Comparison of ENCODE assay signal across 10 mouse cellular contexts in genomic region chr2:17538493-17538892, GRCm38 (mm10).
DNase-seq lines count a peak whose midpoint lies in the region; ATAC-seq lines count a peak whose summit lies in the region.
"Had no signal": no experiment of that assay in that cellular context is flagged by ENCODE, and none has a peak within 500 bp of the region (broad histone marks: within the 10 kb centered on the region; RNA-seq: fewer than 3 reads in every experiment).

No protein-coding gene starts in this region.

- peak; percentile 76; the same call in 1 of the 2 replicates for ATAC-seq in forebrain, embryonic 14.5 days
- no peak for ATAC-seq in forebrain, embryonic 11.5 days (replicated peaks; ENCODE audit: low FRiP score)
- ATAC-seq in intestine, embryonic 16.5 days, result no peak

- intact Hi-C loops in left cerebral cortex, postnatal 36 days (cut with DNase I), result no loop called here

- peak; percentile 72 for DNase-seq in forebrain, embryonic 14.5 days (ENCODE audit: low spot score)
- no peak for DNase-seq in forebrain, embryonic 11.5 days (ENCODE audit: low spot score)
- peak; percentile 88 for DNase-seq in cerebellum, adult 9-10 months
- DNase-seq in layer of hippocampus, adult 18-20 months (ENCODE audit: low spot score in 2 of 2), result peak; percentile 80 to 94
- DNase-seq in left cerebral cortex, postnatal 36 days (ENCODE audit: low spot score in 2 of 2), result peak; percentile 49 to 69
- DNase-seq in urinary bladder, adult 18-20 months (ENCODE audit: low spot score in 2 of 2), result no peak
- no peak for DNase-seq in kidney, postnatal 10 days
- DNase-seq: gastrocnemius, postnatal 10 days had no signal

- H3K4me1 ChIP-seq in forebrain, embryonic 14.5 days (ENCODE audit: control insufficient read depth, insufficient read depth, low read length), result no peaks in the 10 kb centered on the region
- no peaks in the 10 kb centered on the region; the same call in 1 of the 2 replicates for H3K4me1 ChIP-seq in forebrain, embryonic 11.5 days (replicated peaks; ENCODE audit: control insufficient read depth, insufficient read depth, low read length)
- no peaks in the 10 kb centered on the region for H3K4me1 ChIP-seq in intestine, embryonic 16.5 days (ENCODE audit: control insufficient read depth, insufficient read depth, low read length)
- H3K4me1 ChIP-seq: embryonic facial prominence, embryonic 13.5 days had no signal

- H3K9me3 ChIP-seq in forebrain, embryonic 14.5 days (replicated peaks; ENCODE audit: control insufficient read depth, low read length), result no peaks in the 10 kb centered on the region
- H3K9me3 ChIP-seq in forebrain, embryonic 11.5 days (ENCODE audit: control insufficient read depth, low read length), result no peaks in the 10 kb centered on the region
- no peaks in the 10 kb centered on the region for H3K9me3 ChIP-seq in intestine, embryonic 16.5 days (ENCODE audit: control insufficient read depth, low read length)
- H3K9me3 ChIP-seq: embryonic facial prominence, embryonic 13.5 days had no signal

- H3K4me2 ChIP-seq in forebrain, embryonic 14.5 days (ENCODE audit: low read length), result no peak overlapping the region
- no peak overlapping the region for H3K4me2 ChIP-seq in forebrain, embryonic 11.5 days (ENCODE audit: low read depth, low read length, severe bottlenecking)
- H3K4me2 ChIP-seq in intestine, embryonic 16.5 days (ENCODE audit: low read depth, low read length), result no peak overlapping the region
- H3K4me2 ChIP-seq: embryonic facial prominence, embryonic 13.5 days had no signal

- H3K4me3 ChIP-seq in forebrain, embryonic 14.5 days (ENCODE audit: low read depth, low read length), result no peak overlapping the region
- no peak overlapping the region for H3K4me3 ChIP-seq in forebrain, embryonic 11.5 days (ENCODE audit: low read depth, low read length)
- H3K4me3 ChIP-seq in intestine, embryonic 16.5 days (ENCODE audit: low read length), result no peak overlapping the region
- H3K4me3 ChIP-seq: embryonic facial prominence, embryonic 13.5 days had no signal

- no peak overlapping the region for H3K9ac ChIP-seq in forebrain, embryonic 14.5 days (ENCODE audit: low read length)
- H3K9ac ChIP-seq in forebrain, embryonic 11.5 days (ENCODE audit: low read length), result no peak overlapping the region
- no peak overlapping the region for H3K9ac ChIP-seq in intestine, embryonic 16.5 days (ENCODE audit: low read depth, low read length)
- H3K9ac ChIP-seq: embryonic facial prominence, embryonic 13.5 days had no signal

- no peaks in the 10 kb centered on the region for H3K36me3 ChIP-seq in forebrain, embryonic 14.5 days (ENCODE audit: control insufficient read depth, insufficient read depth, low read length)
- no peaks in the 10 kb centered on the region for H3K36me3 ChIP-seq in forebrain, embryonic 11.5 days (ENCODE audit: control insufficient read depth, insufficient read depth, low read length)
- no peaks in the 10 kb centered on the region for H3K36me3 ChIP-seq in intestine, embryonic 16.5 days (ENCODE audit: control insufficient read depth, insufficient read depth, low read length)
- H3K36me3 ChIP-seq: embryonic facial prominence, embryonic 13.5 days had no signal

- H3K27ac ChIP-seq in forebrain, embryonic 14.5 days (ENCODE audit: low read depth, low read length), result no peak overlapping the region
- no peak overlapping the region for H3K27ac ChIP-seq in forebrain, embryonic 11.5 days (ENCODE audit: low read depth, low read length)
- no peak overlapping the region for H3K27ac ChIP-seq in intestine, embryonic 16.5 days (ENCODE audit: low read length)
- H3K27ac ChIP-seq: embryonic facial prominence, embryonic 13.5 days had no signal

- WGBS in forebrain, embryonic 14.5 days, result 70% methylated on average over 4 of the region's 4 CpGs
- WGBS in forebrain, embryonic 11.5 days, result 95% methylated on average over 4 of the region's 4 CpGs
- WGBS in intestine, embryonic 16.5 days, result 94% methylated on average over 4 of the region's 4 CpGs

- no peaks in the 10 kb centered on the region for H3K27me3 ChIP-seq in forebrain, embryonic 14.5 days (replicated peaks; ENCODE audit: control insufficient read depth, insufficient read depth, low read length)
- no peaks in the 10 kb centered on the region for H3K27me3 ChIP-seq in forebrain, embryonic 11.5 days (ENCODE audit: control insufficient read depth, insufficient read depth, low read length)
- H3K27me3 ChIP-seq in intestine, embryonic 16.5 days (replicated peaks; ENCODE audit: control insufficient read depth, insufficient read depth, low read length), result no peaks in the 10 kb centered on the region

Comparison
In these comparisons a context has a peak if more than half of its experiments do, and no peak if none do; other contexts are left out.
1. DNase-seq: peak in forebrain, embryonic 14.5 days (single experiment), cerebellum, adult 9-10 months (single experiment), layer of hippocampus, adult 18-20 months (2 of 2) and left cerebral cortex, postnatal 36 days (2 of 2); none in forebrain, embryonic 11.5 days (single experiment), urinary bladder, adult 18-20 months (0 of 2) and kidney, postnatal 10 days (single experiment).